Mouse (Mus musculus) embryonic facial prominence, embryonic 11.5 days (tissue): ENCODE results near the gene Ankle1. TPM values are rescaled to one million over a fixed set of nuclear protein-coding genes. Genes with fewer than 3 reads are reported as not detected.

ENCODE experiments used
- ATAC-seq: fragments of 200-750 bp; cut with Nextera tagmentation; replicated peaks from 2 replicates; pipeline ENCODE4 v1.8.0; 2017; ENCODE audit warnings: low read depth; ENCODE audit not compliant: insufficient number of reproducible peaks, low FRiP score, low TSS enrichment
- DNase-seq: peaks from one replicate; pipeline ENCODE4 v3.0.0-alpha.2; 2015; ENCODE audit warnings: low spot score
- H3K27ac ChIP-seq: fragments of 300-500 bp; sonication (generic); replicated peaks from 2 replicates; pipeline ENCODE4 v1.5.1; 2014; ENCODE audit warnings: mild to moderate bottlenecking, low read depth, low read length, control low read depth
- H3K27me3 ChIP-seq: fragments of 300-500 bp; sonication (generic); 2 replicates; pipeline ENCODE4 v1.6.1; 2014; ENCODE audit warnings: mild to moderate bottlenecking, low read length, moderate library complexity, mixed read lengths; ENCODE audit not compliant: control insufficient read depth, insufficient read depth
- H3K36me3 ChIP-seq: fragments of 300-500 bp; sonication (generic); replicated peaks from 2 replicates; pipeline ENCODE4 v1.6.1; 2014; ENCODE audit warnings: low read depth, mild to moderate bottlenecking, low read length, moderate library complexity, mixed read lengths; ENCODE audit not compliant: control insufficient read depth, insufficient read depth
- H3K4me1 ChIP-seq: fragments of 300-500 bp; sonication (generic); 2 replicates; pipeline ENCODE4 v1.6.1; 2014; ENCODE audit warnings: low read length, mixed read lengths; ENCODE audit not compliant: control insufficient read depth, insufficient read depth
- H3K4me2 ChIP-seq: fragments of 300-500 bp; sonication (generic); 2 replicates; pipeline ENCODE4 v1.6.1; 2014; ENCODE audit warnings: low read depth, mild to moderate bottlenecking, control low read depth, low read length, moderate library complexity
- H3K4me3 ChIP-seq: fragments of 300-500 bp; sonication (generic); 2 replicates; pipeline ENCODE4 v1.5.1; 2014; ENCODE audit warnings: low read depth, low read length, control low read depth
- H3K9ac ChIP-seq: fragments of 300-500 bp; sonication (generic); replicated peaks from 2 replicates; pipeline ENCODE4 v1.6.1; 2014; ENCODE audit warnings: mild to moderate bottlenecking, control low read depth, low read length
- H3K9me3 ChIP-seq: fragments of 300-500 bp; sonication (generic); replicated peaks from 2 replicates; pipeline ENCODE4 v1.6.1; 2016; ENCODE audit warnings: mild to moderate bottlenecking, low read length, inconsistent platforms, mixed read lengths; ENCODE audit not compliant: control insufficient read depth
- WGBS: fragments of 180-500 bp; shearing (Covaris S2); extraction: QIAGEN DNeasy Blood & Tissue Kit; methylation state at CpG from one replicate; pipeline ENCODE4 v1.1.7; 2014; 5-methylcytosine and 5-hydroxymethylcytosine counted together
- polyA plus RNA-seq: library from polyadenylated mRNA; unstranded; fragments of >200 nt; fragmentation: Nextera tagmentation; extraction: Ambion mirVana; gene quantifications from 2 replicates; pipeline ENCODE4 v1.2.1, GENCODE M21; 2014

The Ankle1 gene
- polyA plus RNA-seq, 1 experiment from 2014 or later, result 9.0 TPM

DNA sequence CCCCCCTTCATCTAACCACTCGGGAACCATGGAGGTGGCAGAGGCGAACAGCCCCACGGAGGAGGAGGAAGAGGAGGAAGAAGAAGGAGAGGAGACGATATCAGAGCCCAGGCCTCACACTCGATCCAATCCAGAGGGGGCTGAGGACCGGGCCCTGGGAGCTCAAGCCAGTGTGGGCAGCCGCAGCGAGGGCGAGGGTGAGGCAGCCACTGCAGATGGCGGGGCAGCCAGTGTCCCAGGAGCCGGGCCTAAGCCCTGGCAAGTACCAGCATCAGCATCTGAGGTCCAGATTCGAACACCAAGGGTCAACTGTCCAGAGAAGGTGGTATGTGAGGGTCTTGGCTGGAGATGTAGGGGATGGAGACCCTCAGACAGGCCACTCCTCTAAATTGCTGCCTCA lies 8.1 kb upstream of the Ankle1 start:
- ATAC-seq (no peak), DNase-seq (no peak)
- no peaks in the 10 kb centered on the region for H3K9me3 ChIP-seq
- peak overlapping the region; percentile 87 for H3K4me3 ChIP-seq
- WGBS, result 82% methylated on average over 12 of the region's 12 CpGs
- no peaks in the 10 kb centered on the region for H3K4me1 ChIP-seq
- no peaks in the 10 kb centered on the region for H3K27me3 ChIP-seq
- no peaks in the 10 kb centered on the region; the same call in 1 of the 2 replicates for H3K36me3 ChIP-seq
- H3K4me2 ChIP-seq, result peak overlapping the region; percentile 71
- H3K27ac ChIP-seq, result no peak overlapping the region
- peak overlapping the region; percentile 70; the same call in 1 of the 2 replicates for H3K9ac ChIP-seq

DNA sequence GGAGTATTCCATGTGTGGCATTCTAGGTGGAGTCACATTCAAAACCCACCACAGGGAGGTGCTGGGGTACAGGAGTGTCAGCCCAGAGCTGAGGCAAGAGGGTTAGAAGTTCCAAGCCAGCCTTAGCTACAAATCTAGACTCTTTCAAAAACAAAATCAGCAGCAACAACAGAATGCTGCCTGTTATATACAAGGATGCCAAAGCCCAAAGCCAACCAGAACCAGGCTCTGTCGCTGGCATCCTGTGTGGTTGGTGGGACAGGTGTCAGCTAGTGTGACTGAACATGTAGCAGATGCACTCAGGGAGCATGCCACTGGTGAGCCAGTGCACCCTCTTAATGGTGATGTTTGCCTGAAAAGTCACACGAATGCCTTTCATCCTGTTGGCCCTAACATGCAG lies 5.0 kb upstream of the Ankle1 start:
- WGBS, result 88% methylated on average over 2 of the region's 2 CpGs
- no peak overlapping the region for H3K4me2 ChIP-seq
- DNase-seq (no peak), ATAC-seq (no peak)
- H3K9ac ChIP-seq, result no peak overlapping the region
- no peaks in the 10 kb centered on the region for H3K9me3 ChIP-seq
- no peaks in the 10 kb centered on the region for H3K27me3 ChIP-seq
- H3K4me3 ChIP-seq, result no peak overlapping the region
- 0 out of 2 replicates have a peak, but pooled peaks cover 2% of the 10 kb centered on the region for H3K4me1 ChIP-seq
- no peak overlapping the region for H3K27ac ChIP-seq
- H3K36me3 ChIP-seq, result no peaks in the 10 kb centered on the region; the same call in 1 of the 2 replicates

DNA sequence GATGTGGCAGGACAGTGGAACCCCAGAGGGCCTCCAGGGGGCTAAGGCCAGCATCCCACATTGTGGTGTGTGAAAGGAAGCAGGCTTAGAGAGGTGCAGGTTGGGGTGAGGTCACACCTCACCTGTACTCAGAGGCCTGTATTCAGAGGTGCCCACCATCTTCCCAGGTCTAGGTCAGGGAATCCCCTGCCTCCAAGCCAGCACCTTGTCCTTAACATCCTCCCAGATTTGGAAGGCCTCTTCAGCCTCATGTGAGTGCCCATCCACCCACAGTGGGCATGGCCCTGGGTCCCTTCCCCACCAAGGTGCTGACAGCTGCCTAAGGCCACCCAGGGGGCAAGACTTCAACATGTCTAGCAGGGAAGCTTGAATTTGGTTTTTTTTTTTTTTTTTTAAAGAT lies 4.4 kb upstream of the Ankle1 start:
- Histone ChIP-seq H3K27me3 (no peaks in the 10 kb centered on the region), H3K36me3 (no peaks in the 10 kb centered on the region; the same call in 1 of the 2 replicates), H3K4me3 (no peak overlapping the region), H3K4me1 (0 out of 2 replicates have a peak, but pooled peaks cover 2% of the 10 kb centered on the region), H3K4me2 (no peak overlapping the region), H3K9me3 (no peaks in the 10 kb centered on the region), H3K27ac (no peak overlapping the region), H3K9ac (no peak overlapping the region)
- DNase-seq, result no peak
- ATAC-seq, result no peak

DNA sequence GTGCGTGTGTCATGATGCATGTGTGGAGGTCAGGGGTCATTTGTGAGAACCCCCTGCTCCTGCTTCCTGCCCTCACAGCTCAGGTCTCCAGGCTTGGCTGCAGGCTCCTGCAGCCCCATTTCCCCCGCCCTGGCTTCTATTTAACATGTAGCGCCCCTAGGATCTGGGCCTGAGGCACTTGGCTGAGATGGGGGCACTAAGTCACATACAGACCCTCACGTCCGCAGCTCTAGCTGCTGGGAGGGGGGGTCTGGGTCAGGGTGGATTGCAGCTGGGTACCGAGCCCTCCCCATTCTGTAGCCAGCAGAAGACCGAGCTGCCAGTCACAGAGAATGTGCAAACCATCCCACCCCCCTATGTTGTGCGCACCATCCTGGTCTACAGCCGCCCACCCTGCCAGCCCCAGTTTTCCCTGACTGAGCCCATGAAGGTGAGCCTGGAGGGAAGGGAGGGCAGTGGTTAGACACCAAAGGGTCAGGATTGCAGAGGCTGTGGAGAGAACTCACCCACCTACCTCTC lies 3.3 kb upstream of the Ankle1 start:
- DNase-seq (no peak), ATAC-seq (no peak)
- H3K4me3 ChIP-seq, result no peak overlapping the region
- no peaks in the 10 kb centered on the region for H3K9me3 ChIP-seq
- WGBS, result 87% methylated on average over 9 of the region's 9 CpGs
- 0 out of 2 replicates have a peak, but pooled peaks cover 5% of the 10 kb centered on the region for H3K4me1 ChIP-seq
- no peak overlapping the region for H3K27ac ChIP-seq
- no peak overlapping the region for H3K9ac ChIP-seq
- H3K36me3 ChIP-seq, result no peaks in the 10 kb centered on the region; the same call in 1 of the 2 replicates
- no peaks in the 10 kb centered on the region for H3K27me3 ChIP-seq
- H3K4me2 ChIP-seq, result no peak overlapping the region

DNA sequence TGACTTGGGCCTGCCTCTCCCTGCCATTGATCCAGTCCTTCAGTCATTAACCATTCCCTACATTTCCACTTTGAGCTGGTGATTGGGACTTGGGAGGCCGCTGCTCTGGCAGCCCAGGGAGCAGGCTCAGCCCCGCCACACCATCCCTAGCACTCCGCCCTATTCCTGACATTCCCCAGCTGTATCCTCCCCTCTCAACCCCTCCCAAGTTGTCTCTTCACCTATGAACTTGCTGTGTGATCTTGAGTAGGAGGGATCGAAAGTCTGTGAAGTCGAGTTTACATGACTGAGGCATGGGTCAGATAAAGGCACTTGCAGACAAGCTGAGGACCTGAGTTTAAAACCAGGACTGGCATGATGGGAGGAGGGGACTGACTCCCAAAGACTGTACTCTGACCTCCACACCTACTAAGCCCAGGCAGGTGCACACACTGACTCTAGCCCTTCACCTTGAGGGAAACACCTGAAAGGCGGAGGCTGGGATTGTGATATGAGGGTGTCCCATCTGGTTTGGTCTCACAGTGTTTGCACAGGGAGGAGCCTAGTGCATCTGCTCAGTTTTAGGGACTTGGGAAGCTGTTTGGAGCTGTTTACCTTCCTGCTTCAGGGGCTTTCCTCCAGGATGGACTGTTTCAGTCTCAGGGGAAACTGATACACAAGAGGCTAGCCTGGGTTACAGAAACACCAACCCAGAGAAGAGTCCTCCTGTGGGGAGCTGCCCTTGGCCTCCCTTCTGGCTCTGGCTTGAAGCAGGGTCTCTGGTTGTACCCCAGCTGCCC lies 2.5 kb upstream of the Ankle1 start:
- DNase-seq (no peak), ATAC-seq (no peak)
- Histone ChIP-seq H3K27me3 (no peaks in the 10 kb centered on the region), H3K4me1 (0 out of 2 replicates have a peak, but pooled peaks cover 5% of the 10 kb centered on the region), H3K27ac (no peak overlapping the region), H3K4me2 (no peak overlapping the region), H3K36me3 (peaks cover under 1% of the 10 kb centered on the region; the same call in 1 of the 2 replicates), H3K4me3 (no peak overlapping the region), H3K9ac (no peak overlapping the region), H3K9me3 (no peaks in the 10 kb centered on the region)
- 85% methylated on average over 6 of the region's 6 CpGs for WGBS

DNA sequence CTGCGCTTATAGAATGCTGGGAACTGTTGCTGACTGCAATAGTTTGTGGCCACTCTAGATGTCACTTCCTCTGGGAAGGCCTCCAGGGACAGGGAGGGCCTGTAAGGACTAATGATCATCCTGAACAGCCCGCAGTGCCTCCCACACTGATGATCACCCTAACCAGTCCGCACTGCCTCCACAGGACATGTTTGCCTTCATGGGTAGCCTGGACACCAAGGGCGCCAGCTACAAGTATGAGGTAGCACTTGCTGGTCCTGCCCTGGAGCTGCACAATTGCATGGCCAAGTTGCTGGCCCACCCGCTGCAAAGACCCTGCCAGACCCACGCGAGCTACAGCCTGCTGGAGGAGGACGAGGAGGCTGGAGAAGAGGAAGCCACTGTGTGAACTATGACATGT lies 1.8 kb upstream of the Ankle1 start:
- Histone ChIP-seq H3K4me2 (no peak overlapping the region), H3K9ac (no peak overlapping the region), H3K27ac (no peak overlapping the region), H3K9me3 (no peaks in the 10 kb centered on the region), H3K36me3 (peaks cover 4% of the 10 kb centered on the region), H3K4me3 (no peak overlapping the region), H3K4me1 (0 out of 2 replicates have a peak, but pooled peaks cover 5% of the 10 kb centered on the region), H3K27me3 (no peaks in the 10 kb centered on the region)
- ATAC-seq, result no peak
- WGBS, result 95% methylated on average over 8 of the region's 8 CpGs
- no peak for DNase-seq

DNA sequence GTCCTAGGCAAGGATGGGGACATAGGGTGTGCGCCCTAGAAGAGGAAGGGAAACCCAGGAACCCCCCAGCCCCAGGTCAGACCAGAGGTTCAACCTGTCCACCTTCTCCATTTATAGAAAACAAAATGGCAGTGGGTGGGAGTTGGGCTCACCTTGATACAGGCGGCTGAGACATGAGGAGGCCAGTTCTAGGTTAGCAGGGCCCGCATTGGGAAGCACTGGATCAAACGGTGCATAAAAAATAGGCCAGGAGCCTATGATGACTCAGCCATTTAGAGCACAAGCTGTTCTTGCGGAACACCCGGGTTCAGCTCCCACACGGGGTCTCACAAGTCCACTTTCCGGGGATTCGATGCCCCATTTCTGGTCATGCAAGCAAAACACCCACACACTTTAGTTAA lies 859 bp upstream of the Ankle1 start:
- ATAC-seq, result no peak
- H3K36me3 ChIP-seq, result peaks cover 4% of the 10 kb centered on the region
- no peak overlapping the region; the same call in 1 of the 2 replicates for H3K4me2 ChIP-seq

More for the DNA sequence above, 859 bp upstream of the Ankle1 start:
- WGBS, result 89% methylated on average over 9 of the region's 9 CpGs
- no peak overlapping the region for H3K9ac ChIP-seq
- no peaks in the 10 kb centered on the region for H3K9me3 ChIP-seq
- 0 out of 2 replicates have a peak, but pooled peaks cover 5% of the 10 kb centered on the region for H3K4me1 ChIP-seq
- DNase-seq, result no peak
- H3K27ac ChIP-seq, result no peak overlapping the region
- H3K4me3 ChIP-seq, result peak overlapping the region; percentile 62; the same call in 1 of the 2 replicates
- H3K27me3 ChIP-seq, result no peaks in the 10 kb centered on the region
